Mouse (Mus musculus): ENCODE results near the gene Slc9a3. TPM values are rescaled to one million over a fixed set of nuclear protein-coding genes. Genes with fewer than 3 reads are reported as not detected.

Slc9a3 gene
- total and polyA plus RNA-seq, 3 experiments: not detected

- Histone ChIP-seq H3K27ac (ENCODE audit: insufficient read depth, low read depth) (no peak overlapping the region), H3K4me3 (replicated peaks in 1 of 3; ENCODE audit: low read depth in 2 of 3, low read length in 2 of 3, poor library complexity in 1 of 3) (no peak overlapping the region), H3K9me3 (replicated peaks; ENCODE audit: low read length) (no peaks in the 10 kb centered on the region), H3K4me1 (ENCODE audit: control insufficient read depth in 1 of 2, insufficient read depth in 2 of 2) (no peaks in the 10 kb centered on the region), H3K4me2 (ENCODE audit: insufficient read depth, low read depth, poor library complexity, severe bottlenecking) (no peak overlapping the region), H3K9ac (ENCODE audit: insufficient read depth, low read depth) (no peak overlapping the region), H3K36me3 (replicated peaks in 1 of 2; ENCODE audit: control insufficient read depth in 1 of 2, insufficient read depth in 1 of 2, low read length in 1 of 2) (peaks cover 7 to 38% of the 10 kb centered on the region in 2 experiments), H3K27me3 (replicated peaks) (no peaks in the 10 kb centered on the region), H3K79me2 (replicated peaks; ENCODE audit: control insufficient read depth, extremely low read depth, insufficient read depth, poor library complexity, severe bottlenecking) (no peaks in the 10 kb centered on the region)
- DNase-seq (ENCODE audit: extremely low read depth): no peak
- in situ Hi-C loops (cut with MboI; ENCODE audit: low pct_ligation_motif_present, low pct_unique_long_range_greater_than_20kb, low sequenced_read_pairs) (no loop called here), dilution Hi-C loops (cut with MboI; ENCODE audit: extremely low pct_ligation_motif_present, extremely low pct_unique_long_range_greater_than_20kb, low sequenced_read_pairs) (no loop called here)
- TF ChIP-seq MAX (IDR thresholded peaks at IDR 0.05; ENCODE audit: low read length): no peak
- no peak for TF ChIP-seq POLR2AphosphoS2 (IDR thresholded peaks at IDR 0.05; ENCODE audit: low read depth, low read length)
- TF ChIP-seq USF1 (IDR thresholded peaks at IDR 0.05; ENCODE audit: low read depth, low read length): no peak
- no peak for TF ChIP-seq UBTF (IDR thresholded peaks at IDR 0.05; ENCODE audit: low read depth, low read length)
- TF ChIP-seq ZMIZ1 (IDR thresholded peaks at IDR 0.05; ENCODE audit: low read depth, low read length): no peak
Measured at GRCm38 (mm10) chr13:74167492-74167891, 46.2 kb downstream of the Slc9a3 start.

GRCm38 (mm10) chr13:74169446-74170164 is 48.3 kb downstream of the Slc9a3 start:
- peaks cover 22 to 59% of the 10 kb centered on the region in 2 experiments for H3K36me3 ChIP-seq (replicated peaks in 1 of 2; ENCODE audit: control insufficient read depth in 1 of 2, insufficient read depth in 1 of 2, low read length in 1 of 2)
- dilution Hi-C loops (cut with MboI; ENCODE audit: extremely low pct_ligation_motif_present, extremely low pct_unique_long_range_greater_than_20kb, low sequenced_read_pairs) (no loop called here), in situ Hi-C loops (cut with MboI; ENCODE audit: low pct_ligation_motif_present, low pct_unique_long_range_greater_than_20kb, low sequenced_read_pairs) (no loop called here)
- H3K4me2 ChIP-seq (ENCODE audit: insufficient read depth, low read depth, poor library complexity, severe bottlenecking): no peak overlapping the region
- H3K27me3 ChIP-seq (replicated peaks): no peaks in the 10 kb centered on the region
- no peak overlapping the region for H3K4me3 ChIP-seq (replicated peaks in 1 of 3; ENCODE audit: low read depth in 2 of 3, low read length in 2 of 3, poor library complexity in 1 of 3)
- H3K79me2 ChIP-seq (replicated peaks; ENCODE audit: control insufficient read depth, extremely low read depth, insufficient read depth, poor library complexity, severe bottlenecking): no peaks in the 10 kb centered on the region
- H3K27ac ChIP-seq (ENCODE audit: insufficient read depth, low read depth): no peak overlapping the region
- no peak overlapping the region for H3K9ac ChIP-seq (ENCODE audit: insufficient read depth, low read depth)
- DNase-seq (ENCODE audit: extremely low read depth): no peak
- H3K9me3 ChIP-seq (replicated peaks; ENCODE audit: low read length): no peaks in the 10 kb centered on the region
- no peaks in the 10 kb centered on the region for H3K4me1 ChIP-seq (ENCODE audit: control insufficient read depth in 1 of 2, insufficient read depth in 2 of 2)
- TF ChIP-seq MXI1 (IDR thresholded peaks at IDR 0.05; ENCODE audit: low read depth, low read length): no peak
- TF ChIP-seq TCF12 (IDR thresholded peaks at IDR 0.05; ENCODE audit: low read depth, low read length): no peak
- TF ChIP-seq SIN3A (IDR thresholded peaks at IDR 0.05; ENCODE audit: low read length): no peak
- TF ChIP-seq ELF1 (IDR thresholded peaks at IDR 0.05; ENCODE audit: low read depth, low read length): no peak
- TF ChIP-seq POLR2A (IDR thresholded peaks at IDR 0.05; ENCODE audit: low read depth, low read length): no peak
- no peak for TF ChIP-seq MAFK (IDR thresholded peaks at IDR 0.05; ENCODE audit: insufficient replicate concordance, low read length)
- TF ChIP-seq SMC3 (IDR thresholded peaks at IDR 0.05; ENCODE audit: low read depth, low read length): no peak
- TF ChIP-seq UBTF (IDR thresholded peaks at IDR 0.05; ENCODE audit: low read depth, low read length): no peak
- no peak for TF ChIP-seq MEF2A (IDR thresholded peaks at IDR 0.05; ENCODE audit: borderline replicate concordance, low read depth, low read length)
- TF ChIP-seq CHD2 (IDR thresholded peaks at IDR 0.05; ENCODE audit: low read length): no peak
- TF ChIP-seq RAD21 (IDR thresholded peaks at IDR 0.05; ENCODE audit: low read depth, low read length): no peak
- no peak for TF ChIP-seq KAT2A (IDR thresholded peaks at IDR 0.05; ENCODE audit: insufficient replicate concordance, low read length)
- TF ChIP-seq ZC3H11A (IDR thresholded peaks at IDR 0.05; ENCODE audit: low read depth, low read length): no peak
- TF ChIP-seq CHD1 (IDR thresholded peaks at IDR 0.05; ENCODE audit: low read depth, low read length): no peak
- no peak for TF ChIP-seq JUN (IDR thresholded peaks at IDR 0.05; ENCODE audit: insufficient read depth, low read depth, low read length)
